Mouse (Mus musculus): ENCODE results near the gene Vdac2.
A peak's percentile ranks its signal among the peaks of the same experiment; 100 is the strongest.

Vdac2 gene

DNA sequence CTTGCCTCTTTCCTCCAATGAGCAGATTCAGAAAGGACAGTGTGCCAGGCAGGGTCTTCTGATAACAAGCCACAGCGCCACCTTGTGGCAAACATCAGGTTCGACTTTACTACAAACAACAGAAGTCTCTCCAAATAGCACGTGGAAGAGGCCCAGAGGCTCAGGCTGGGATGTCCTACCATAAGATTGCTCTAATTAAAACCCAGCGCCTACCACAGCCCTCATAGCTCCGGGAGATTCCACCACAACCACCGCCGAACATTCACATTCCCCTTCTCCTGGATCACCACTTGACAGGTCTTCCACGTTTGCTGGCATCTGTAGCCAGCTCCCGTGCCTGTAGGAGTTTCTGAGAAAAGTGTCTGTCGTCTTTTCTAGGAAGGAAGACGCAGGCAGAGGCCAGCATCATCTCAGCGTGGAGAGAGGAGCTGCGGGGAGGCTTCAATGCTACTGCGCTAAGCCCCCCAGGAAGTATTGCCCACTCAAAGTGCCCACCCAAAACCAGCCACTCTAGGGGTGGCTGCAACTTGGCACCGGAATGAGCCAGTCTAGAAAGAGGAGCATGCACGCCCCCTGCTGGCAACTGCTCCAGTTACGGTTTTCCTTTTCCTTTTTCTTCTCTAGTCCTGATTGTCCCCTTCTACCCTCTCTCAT lies 28.5 kb downstream of the Vdac2 start:
- peak; percentile 93 for DNase-seq

DNA sequence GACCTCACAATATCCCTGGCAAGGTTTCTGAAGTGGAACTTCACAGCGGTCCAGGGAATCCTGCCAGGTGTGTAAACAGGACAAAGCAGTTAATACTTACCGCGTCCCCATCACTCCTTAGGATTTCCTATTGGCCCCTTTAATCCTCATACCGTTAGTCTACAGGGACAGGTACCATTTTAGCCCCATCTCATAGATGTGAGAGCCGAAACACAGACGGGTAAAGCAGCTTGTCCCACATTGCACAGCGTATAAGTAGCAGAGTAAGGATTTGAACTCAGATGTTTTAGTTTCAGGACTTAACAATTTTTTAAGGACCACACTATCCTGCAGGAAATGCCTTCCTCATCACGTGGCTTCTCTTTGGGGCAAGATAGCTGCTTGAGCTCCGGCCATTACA lies 29.2 kb downstream of the Vdac2 start:
- no peak for DNase-seq

DNA sequence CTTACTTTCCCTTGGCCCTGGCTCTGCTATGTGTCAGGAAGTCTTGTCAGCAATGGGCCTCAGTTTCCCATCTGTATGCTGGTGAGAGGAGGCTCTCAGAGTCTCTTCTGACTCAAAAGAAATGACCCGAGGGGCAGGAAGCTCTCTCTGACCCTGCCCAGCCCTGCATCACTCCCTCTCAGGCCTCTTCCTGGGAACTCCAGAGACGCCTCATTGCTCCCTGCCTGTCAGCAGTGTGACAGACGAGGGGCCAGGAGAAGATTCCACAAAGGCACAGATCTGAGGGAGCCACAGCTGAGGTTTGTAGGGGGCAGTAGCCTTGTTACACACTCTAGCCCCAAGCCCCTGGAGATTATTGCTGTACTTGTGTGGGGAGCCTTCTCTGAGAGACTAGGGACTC lies 30.9 kb downstream of the Vdac2 start:
- DNase-seq: no peak

DNA sequence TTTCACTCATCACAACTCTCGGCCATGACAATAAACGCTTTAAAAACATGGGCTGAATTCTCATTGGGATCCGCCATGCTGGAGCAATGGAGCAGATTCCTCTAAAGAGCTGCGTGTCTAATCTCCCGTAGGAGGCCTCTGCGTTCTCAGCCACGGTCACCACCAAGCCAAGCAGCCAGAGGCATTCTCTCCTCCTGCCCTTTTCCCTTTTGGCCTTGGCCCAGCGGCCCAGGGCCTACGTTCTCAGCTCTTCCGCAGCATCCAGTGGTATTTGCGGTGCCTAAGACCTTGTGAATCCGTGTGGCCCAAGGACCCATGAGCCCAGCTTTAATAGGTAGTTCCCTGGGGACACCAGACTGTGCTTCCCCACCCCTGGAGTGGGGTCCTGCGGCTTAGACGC lies 31.8 kb downstream of the Vdac2 start:
- DNase-seq: no peak

DNA sequence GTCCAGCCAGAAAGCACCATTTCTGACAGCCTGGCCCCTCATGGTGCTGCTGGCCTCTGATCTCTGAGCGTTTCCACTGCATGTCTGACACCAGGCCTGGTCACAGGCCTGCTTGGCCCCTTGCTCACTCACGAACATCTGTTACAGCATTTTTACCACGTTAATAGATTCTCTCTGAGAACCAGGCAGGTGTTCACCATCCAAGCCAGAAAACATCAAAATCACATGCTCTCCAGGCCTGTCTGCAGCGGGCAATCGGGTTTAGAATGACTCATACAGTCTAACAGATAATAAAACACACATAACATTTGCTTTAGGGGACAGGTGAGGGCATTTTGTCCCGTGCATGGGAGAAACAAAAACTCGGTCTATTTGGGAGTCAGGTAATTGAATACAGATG lies 41.3 kb downstream of the Vdac2 start:
- DNase-seq: peak; percentile 23

DNA sequence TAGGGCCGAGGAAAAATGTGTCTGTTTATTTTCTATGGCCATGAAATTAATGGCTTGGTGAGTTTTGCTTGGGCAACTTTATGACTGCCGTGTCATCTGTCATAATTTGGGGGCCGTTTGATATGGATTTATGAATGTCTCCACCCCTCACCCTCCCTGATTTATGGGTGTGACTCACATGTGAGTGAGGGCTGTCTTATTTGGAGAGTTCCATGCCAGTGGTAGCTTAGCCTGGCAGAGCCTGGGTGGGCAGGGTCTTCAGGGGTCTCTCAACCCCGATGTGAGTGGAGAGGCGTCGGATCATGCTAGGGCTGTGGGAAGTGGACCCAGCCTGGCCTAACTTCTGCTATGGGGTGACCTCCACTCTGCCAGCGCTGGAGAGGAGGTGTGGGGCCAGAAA lies 41.8 kb downstream of the Vdac2 start:
- DNase-seq: no peak

DNA sequence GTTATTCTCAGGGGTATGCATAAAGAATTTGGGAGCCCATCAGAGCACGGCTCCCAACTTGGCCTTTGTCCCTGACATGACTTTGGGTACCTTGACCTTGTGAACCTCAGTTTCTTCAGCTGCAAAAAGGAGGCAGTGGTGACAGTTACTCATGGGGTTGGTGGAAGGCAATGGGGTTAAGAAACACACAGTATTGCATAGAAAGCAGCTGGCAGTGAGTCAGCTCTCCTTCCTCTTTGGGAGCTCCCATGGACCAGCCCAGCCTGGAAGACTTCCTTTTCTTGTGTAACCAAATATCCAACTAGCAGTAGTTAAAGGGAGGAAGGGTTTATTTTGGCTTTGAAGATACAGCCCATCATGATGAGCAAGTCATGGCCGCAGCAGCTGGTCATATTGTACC lies 65.4 kb downstream of the Vdac2 start:
- no peak for DNase-seq

DNA sequence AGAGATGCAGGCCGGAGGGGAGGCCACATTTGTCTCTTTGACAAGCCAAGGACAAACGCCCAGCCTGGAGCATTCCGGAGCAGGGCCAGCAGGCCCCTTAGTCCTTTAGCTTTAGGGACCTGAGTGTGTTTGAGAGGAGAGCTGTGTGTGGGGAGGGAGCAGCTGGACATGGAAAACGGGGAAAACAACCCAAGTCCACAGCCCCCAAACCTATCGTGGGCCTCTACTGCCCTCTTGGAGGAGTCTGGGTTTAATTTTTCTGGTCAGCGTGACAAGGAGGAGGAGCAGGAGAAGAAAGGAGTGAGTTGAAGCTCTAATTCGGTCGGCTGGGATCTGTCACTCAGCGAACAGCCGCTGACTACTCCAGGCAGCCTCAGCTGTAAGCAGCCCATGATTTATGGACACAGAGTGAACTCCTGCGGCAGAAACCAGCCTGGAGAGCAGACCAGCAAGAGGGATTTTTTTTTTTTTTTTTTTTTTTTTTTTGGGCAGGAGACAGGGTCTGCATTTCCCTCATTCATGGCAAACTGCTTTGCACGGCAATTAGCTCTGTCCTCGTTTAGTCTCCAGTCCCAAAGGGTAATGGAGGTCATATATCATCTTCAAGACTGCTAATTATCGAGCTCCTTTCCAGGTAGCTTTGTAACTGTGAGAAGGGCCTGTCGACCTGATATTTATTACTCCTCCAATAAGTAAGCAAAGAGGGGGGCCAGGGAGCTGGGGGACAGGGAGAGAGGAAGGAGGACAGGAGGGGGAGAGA lies 66.7 kb downstream of the Vdac2 start:
- DNase-seq: peak; percentile 33

DNA sequence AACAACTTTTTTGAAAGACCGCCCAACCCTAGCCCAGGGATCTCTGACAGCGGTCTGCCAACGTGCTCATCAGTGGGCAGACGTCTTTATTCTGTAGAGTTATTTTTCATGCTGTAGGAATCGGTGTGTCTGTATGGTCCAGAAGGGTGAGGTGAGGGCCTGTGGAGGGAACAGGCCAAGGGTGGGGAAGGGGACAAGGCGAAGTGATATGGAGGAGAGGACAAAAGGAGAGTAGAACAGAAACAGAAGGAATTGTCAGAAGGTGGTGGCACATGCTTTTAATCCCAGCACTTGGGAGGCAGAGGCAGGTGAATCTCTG lies 67.3 kb downstream of the Vdac2 start:
- DNase-seq: no peak

All from retina, postnatal 1 day (tissue).